Mouse (Mus musculus) olfactory bulb, adult 2 months (tissue): ENCODE data around the gene Glis3. TPM values are rescaled to one million over a fixed set of nuclear protein-coding genes. Genes with fewer than 3 reads are reported as not detected.

ENCODE experiments used
- H3K27ac ChIP-seq: fragments of 200-500 bp; 2 replicates; pipeline ENCODE4 v1.5.1; 2012; ENCODE audit warnings: low read depth, low read length; ENCODE audit not compliant: insufficient read depth
- H3K4me1 ChIP-seq: fragments of 200-500 bp; 2 replicates; pipeline ENCODE4 v1.6.1; 2012; ENCODE audit warnings: low read length; ENCODE audit not compliant: control insufficient read depth, insufficient read depth
- H3K4me3 ChIP-seq: fragments of 200-500 bp; 2 replicates; pipeline ENCODE4 v1.5.1; 2012; ENCODE audit warnings: mild to moderate bottlenecking, low read depth, low read length, moderate library complexity; ENCODE audit not compliant: insufficient read depth
- CTCF ChIP-seq: fragments of 200-500 bp; IDR thresholded peaks from 2 replicates; pipeline ENCODE4 v1.5.1; 2012; ENCODE audit warnings: low read depth, mild to moderate bottlenecking, low read length, moderate library complexity; ENCODE audit not compliant: insufficient read depth
- POLR2A ChIP-seq: fragments of 200-500 bp; IDR thresholded peaks from 2 replicates; pipeline ENCODE4 v1.6.1; 2012; ENCODE audit warnings: mild to moderate bottlenecking, low read depth, low read length, moderate library complexity; ENCODE audit not compliant: insufficient read depth
- WGBS: fragments of 180-500 bp; shearing (Covaris S2); methylation state at CpG from one replicate; pipeline ENCODE4 v1.1.7; 2018; 5-methylcytosine and 5-hydroxymethylcytosine counted together
- polyA plus RNA-seq: library from polyadenylated mRNA; stranded (reverse); fragments of >200 nt; gene quantifications from 2 replicates; pipeline ENCODE4 v1.2.4, GENCODE M21; 2012; ENCODE audit warnings: low replicate concordance; ENCODE audit not compliant: missing spikeins, insufficient read depth, insufficient read length

Glis3 gene
- polyA plus RNA-seq, 1 experiment: not detected

GRCm38 (mm10) chr19:28617191-28617590 lies 62.7 kb downstream of the Glis3 start:
- TF ChIP-seq POLR2A (no peak), CTCF (no peak)
- H3K4me3 ChIP-seq: no peak overlapping the region
- WGBS: 83% methylated on average over 8 of the region's 8 CpGs
- H3K27ac ChIP-seq: no peak overlapping the region
- no peaks in the 10 kb centered on the region for H3K4me1 ChIP-seq

DNA sequence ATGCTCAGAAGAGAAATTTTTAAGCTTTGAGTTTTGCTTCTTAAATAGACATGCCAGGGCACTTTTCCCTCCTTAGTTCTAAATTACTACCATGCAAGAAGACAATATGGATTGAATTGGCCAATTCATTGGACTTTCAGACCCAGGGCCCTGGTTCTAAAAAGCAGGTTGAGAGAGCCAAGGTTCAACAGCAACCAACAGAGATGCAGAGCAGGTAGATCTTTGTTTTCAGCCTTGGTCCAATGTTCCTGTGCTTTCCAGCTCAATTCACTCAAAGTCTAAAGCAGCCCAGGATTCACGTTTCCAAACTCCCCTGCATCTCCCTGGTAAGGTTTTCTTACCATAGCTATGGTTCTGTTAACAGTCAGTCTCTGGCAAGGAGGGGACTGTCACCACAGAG lies 63.4 kb downstream of the Glis3 start:
- 89% methylated on average over 1 of the region's 1 CpGs for WGBS
- Histone ChIP-seq H3K4me1 (no peaks in the 10 kb centered on the region), H3K27ac (no peak overlapping the region), H3K4me3 (no peak overlapping the region)
- TF ChIP-seq POLR2A: no peak
- TF ChIP-seq CTCF: no peak

GRCm38 (mm10) chr19:28612249-28612648 lies 67.6 kb downstream of the Glis3 start:
- 94% methylated on average over 10 of the region's 10 CpGs for WGBS
- Histone ChIP-seq H3K4me1 (peaks cover 4% of the 10 kb centered on the region), H3K27ac (no peak overlapping the region), H3K4me3 (no peak overlapping the region)
- TF ChIP-seq POLR2A: no peak
- TF ChIP-seq CTCF: no peak

DNA sequence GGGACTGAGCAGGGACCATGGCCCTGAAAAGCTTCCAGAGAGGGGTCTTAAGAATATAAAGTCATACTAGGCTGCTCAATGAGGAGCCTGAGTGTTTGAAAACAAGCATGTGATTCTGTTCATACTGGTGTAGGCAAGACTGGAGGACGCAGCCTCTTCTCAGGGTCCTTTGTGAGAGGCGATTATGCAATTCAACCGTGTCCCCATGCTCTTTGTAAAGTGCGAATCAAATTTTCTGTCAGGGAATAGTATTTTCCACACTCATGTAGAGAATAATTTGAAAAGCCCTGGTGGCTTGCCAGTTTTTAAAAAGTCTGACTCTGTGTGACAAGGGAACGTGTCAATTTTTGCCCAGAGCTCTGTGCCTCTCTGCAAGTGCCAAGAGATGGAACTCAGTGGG lies 71.1 kb downstream of the Glis3 start:
- WGBS: 73% methylated on average over 5 of the region's 5 CpGs
- TF ChIP-seq CTCF (no peak), POLR2A (no peak)
- H3K4me3 ChIP-seq: no peak overlapping the region
- peaks cover 6% of the 10 kb centered on the region for H3K4me1 ChIP-seq
- H3K27ac ChIP-seq: no peak overlapping the region

DNA sequence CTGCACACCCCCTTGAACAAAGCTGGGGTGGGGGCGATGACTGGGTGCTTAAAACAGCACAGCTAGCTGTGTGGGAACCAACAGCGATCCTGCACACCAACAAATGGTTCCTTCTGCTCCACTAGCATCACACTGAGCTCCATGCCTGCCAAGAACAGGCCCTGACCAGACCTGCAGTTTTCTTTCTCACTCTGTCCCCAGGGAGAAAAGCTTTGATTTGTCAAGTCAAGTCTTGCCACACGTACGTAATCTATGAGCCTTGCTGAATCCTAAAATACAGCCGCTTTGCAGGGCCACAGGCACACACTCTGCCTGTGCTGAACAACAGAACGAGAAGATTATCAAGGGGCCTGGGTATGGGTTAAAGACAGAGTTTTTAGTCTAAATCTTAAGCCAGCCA lies 71.6 kb downstream of the Glis3 start:
- H3K4me1 ChIP-seq: peaks cover 6% of the 10 kb centered on the region
- WGBS: 75% methylated on average over 6 of the region's 6 CpGs
- TF ChIP-seq CTCF (no peak), POLR2A (no peak)
- no peak overlapping the region for H3K27ac ChIP-seq
- H3K4me3 ChIP-seq: no peak overlapping the region

GRCm38 (mm10) chr19:28600866-28601265 lies 79.0 kb downstream of the Glis3 start:
- 88% methylated on average over 4 of the region's 4 CpGs for WGBS
- no peak for TF ChIP-seq POLR2A
- no peak for TF ChIP-seq CTCF
- no peak overlapping the region for H3K4me3 ChIP-seq
- no peak overlapping the region for H3K27ac ChIP-seq
- peaks cover 2% of the 10 kb centered on the region; the same call in 1 of the 2 replicates for H3K4me1 ChIP-seq

GRCm38 (mm10) chr19:28594215-28594614 lies 85.7 kb downstream of the Glis3 start:
- WGBS: 57% methylated on average over 4 of the region's 4 CpGs
- no peak overlapping the region for H3K4me3 ChIP-seq
- TF ChIP-seq CTCF (no peak), POLR2A (no peak)
- H3K27ac ChIP-seq: no peak overlapping the region
- H3K4me1 ChIP-seq: no peaks in the 10 kb centered on the region

- H3K4me1 ChIP-seq: no peaks in the 10 kb centered on the region
- no peak overlapping the region for H3K27ac ChIP-seq
- 90% methylated on average over 13 of the region's 13 CpGs for WGBS
- no peak overlapping the region for H3K4me3 ChIP-seq
- TF ChIP-seq POLR2A: no peak
- TF ChIP-seq CTCF: no peak
These were observed 86.9 kb downstream of the Glis3 start for GRCm38 (mm10) chr19:28592981-28593380.

DNA sequence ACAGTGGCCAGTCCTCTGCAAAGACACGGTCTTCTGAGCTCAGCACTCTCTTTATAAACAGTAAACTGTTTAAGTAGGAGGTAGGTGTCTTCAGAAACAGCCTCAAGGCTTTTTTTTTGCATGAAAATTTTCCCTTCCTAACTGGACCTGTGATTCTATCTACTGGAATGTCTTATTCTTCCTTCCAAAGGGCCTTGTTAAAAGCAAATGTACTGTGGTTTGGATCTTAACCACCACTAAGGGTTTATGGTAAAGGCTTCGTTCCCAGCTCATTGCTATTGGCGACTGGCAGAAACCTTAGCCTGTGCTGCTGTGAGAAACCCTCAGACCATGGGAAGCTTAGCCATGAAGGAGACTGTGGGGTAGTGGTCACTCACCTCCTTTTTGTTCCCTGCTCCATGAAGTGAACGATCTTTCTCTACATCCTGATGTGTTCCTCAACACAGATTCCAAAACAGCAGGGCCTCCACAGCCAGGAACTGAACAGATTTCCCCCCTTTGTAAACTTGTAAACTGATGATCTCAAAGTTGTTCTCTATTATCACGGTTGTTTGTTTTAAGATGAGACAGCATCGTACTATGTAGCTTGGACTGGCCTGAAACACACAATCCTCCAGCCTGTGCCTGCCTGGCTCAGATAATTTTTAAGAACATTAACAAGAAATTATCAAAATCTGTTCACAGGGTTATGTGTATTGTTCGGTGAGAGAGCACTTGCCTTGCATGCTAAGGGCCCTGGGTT lies 88.0 kb downstream of the Glis3 start:
- Histone ChIP-seq H3K27ac (no peak overlapping the region), H3K4me1 (no peaks in the 10 kb centered on the region), H3K4me3 (no peak overlapping the region)
- WGBS: 93% methylated on average over 7 of the region's 7 CpGs
- no peak for TF ChIP-seq POLR2A
- TF ChIP-seq CTCF: no peak

- WGBS: 48% methylated on average over 8 of the region's 8 CpGs
These were observed 99.4 kb downstream of the Glis3 start for GRCm38 (mm10) chr19:28580499-28580898.

More at GRCm38 (mm10) chr19:28580499-28580898, 99.4 kb downstream of the Glis3 start:
- Histone ChIP-seq H3K4me3 (no peak overlapping the region), H3K27ac (no peak overlapping the region), H3K4me1 (peaks cover 6% of the 10 kb centered on the region)
- TF ChIP-seq POLR2A (no peak), CTCF (no peak)
